Comparison of ENCODE assay signal across 21 mouse cellular contexts in genomic region chr13:28929936-28930335, GRCm38 (mm10).
"Had no signal": no experiment of that assay in that cellular context is flagged by ENCODE, and none has a peak within 500 bp of the region (broad histone marks: within the 10 kb centered on the region; RNA-seq: fewer than 3 reads in every experiment).

No protein-coding gene starts in this region.

- ATAC-seq: lung, postnatal 0 days had no signal

- H3K4me3 ChIP-seq: liver, embryonic 15.5 days; lung, embryonic 15.5 days; megakaryocyte, embryonic 14.5 days; midbrain, embryonic 10.5 days; midbrain, embryonic 12.5 days; neural tube, embryonic 12.5 days had no signal

- H3K27ac ChIP-seq: liver, embryonic 15.5 days; lung, embryonic 15.5 days; macrophage; midbrain, embryonic 10.5 days; midbrain, embryonic 12.5 days; neural tube, embryonic 12.5 days had no signal

- H3K36me3 ChIP-seq: liver, embryonic 15.5 days; lung, embryonic 15.5 days; midbrain, embryonic 10.5 days; midbrain, embryonic 12.5 days; neural tube, embryonic 12.5 days had no signal

- H3K9ac ChIP-seq: liver, embryonic 15.5 days; liver, postnatal 0 days; lung, embryonic 15.5 days; midbrain, embryonic 12.5 days; neural tube, embryonic 12.5 days had no signal

- H3K9me3 ChIP-seq: liver, embryonic 15.5 days; lung, embryonic 15.5 days; megakaryocyte, embryonic 14.5 days; midbrain, embryonic 10.5 days; midbrain, embryonic 12.5 days; neural tube, embryonic 12.5 days had no signal

- H3K4me1 ChIP-seq: liver, embryonic 15.5 days; lung, embryonic 15.5 days; neural tube, embryonic 12.5 days had no signal

- DNase-seq: lung, adult 2 months; lung, postnatal 14 days; lung, postnatal 36 days; midbrain, embryonic 14.5 days; retina, postnatal 1 day; right cerebral cortex, adult 18-20 months; right cerebral cortex, postnatal 25 days; right cerebral cortex, postnatal 4 days; spleen, adult 18-20 months; thymus, adult 18-20 months; thymus, postnatal 25 days; thymus, postnatal 4 days had no signal

- H3K4me2 ChIP-seq: liver, embryonic 15.5 days; lung, embryonic 15.5 days; midbrain, embryonic 12.5 days; neural tube, embryonic 12.5 days had no signal

- H3K27me3 ChIP-seq: liver, embryonic 15.5 days; lung, embryonic 15.5 days; midbrain, embryonic 12.5 days; neural tube, embryonic 12.5 days had no signal
